Mouse (Mus musculus) gastrocnemius, postnatal 14 days (tissue): ENCODE data around the gene Slc35b2. TPM values are rescaled to one million over a fixed set of nuclear protein-coding genes. Genes with fewer than 3 reads are reported as not detected.

Source experiments
- DNase-seq: peaks from one replicate; pipeline ENCODE4 v3.0.0; 2021; ENCODE audit warnings: mixed read lengths
- intact Hi-C: fragments of 180-260 bp; cut with DNase I; formaldehyde crosslinking; loops from one replicate; pipeline ENCODE4 v1.15.1; 2025; ENCODE audit warnings: low total_unique reads
- long read RNA-seq, 2 experiments: library from polyadenylated mRNA; stranded (forward); transcript quantifications; one replicate each; pipeline ENCODE4 v2.0.0; 2021
- total RNA-seq, 2 experiments: library from RNA; stranded (reverse); gene quantifications; 2 replicates each; pipeline ENCODE4 v1.2.3; 2021

Gene Slc35b2
- total RNA-seq, result 10 to 100 TPM; 25.6 to 28.6 TPM
- long read RNA-seq, experiment 1, transcript Slc35b2-205 (4 exons, 1,906 nt), result major isoform, 82 of 90 reads
- long read RNA-seq, experiment 1, partial matches to known transcripts, result 4 of 90 reads
- long read RNA-seq, experiment 1, other reads (novel, unspliced or antisense), result 3 of 90 reads
- long read RNA-seq, experiment 2, transcript Slc35b2-205 (4 exons, 1,906 nt), result major isoform, 75 of 84 reads
- long read RNA-seq, experiment 2, partial matches to known transcripts, result 2 of 84 reads
- long read RNA-seq, experiment 2, other reads (novel, unspliced or antisense), result 6 of 84 reads

GRCm38 (mm10) chr17:45563655-45564530 is at the start of gene Slc35b2:
Gene Slc35b2 (plus strand): TSS chr17:45563874.
- intact Hi-C loops, result no loop called here
- peak; percentile 96 for DNase-seq

DNA sequence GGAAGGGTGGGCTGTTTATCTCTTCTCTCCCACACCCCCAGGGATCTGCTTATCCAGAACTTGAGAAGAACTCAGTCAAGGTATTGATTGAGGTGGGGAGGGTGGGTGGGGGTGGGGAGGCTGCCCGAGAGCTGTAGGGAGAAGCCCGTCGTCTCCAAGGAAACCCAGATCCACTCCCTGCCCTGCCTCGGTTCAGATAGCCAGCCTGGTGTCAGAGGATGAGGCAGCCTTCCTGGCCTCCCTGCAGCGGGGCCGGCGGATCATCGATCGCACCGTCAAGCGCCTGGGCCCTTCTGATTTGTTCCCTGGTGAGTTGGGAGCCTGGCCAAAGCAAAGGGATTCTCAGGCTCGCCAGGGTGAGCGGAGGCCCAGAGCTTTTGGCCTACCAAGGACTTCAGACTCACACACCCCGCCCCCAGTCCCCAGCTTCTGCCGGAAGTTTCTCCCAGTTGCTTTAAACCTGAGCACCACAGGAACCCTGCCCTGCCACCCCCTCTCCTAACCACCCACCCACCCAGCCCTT is 48.4 kb upstream of the Slc35b2 start:
- intact Hi-C loops, result no loop called here
- no peak for DNase-seq

- DNase-seq, result no peak
Measured at GRCm38 (mm10) chr17:45515806-45516205, 47.9 kb upstream of the Slc35b2 start.

DNA sequence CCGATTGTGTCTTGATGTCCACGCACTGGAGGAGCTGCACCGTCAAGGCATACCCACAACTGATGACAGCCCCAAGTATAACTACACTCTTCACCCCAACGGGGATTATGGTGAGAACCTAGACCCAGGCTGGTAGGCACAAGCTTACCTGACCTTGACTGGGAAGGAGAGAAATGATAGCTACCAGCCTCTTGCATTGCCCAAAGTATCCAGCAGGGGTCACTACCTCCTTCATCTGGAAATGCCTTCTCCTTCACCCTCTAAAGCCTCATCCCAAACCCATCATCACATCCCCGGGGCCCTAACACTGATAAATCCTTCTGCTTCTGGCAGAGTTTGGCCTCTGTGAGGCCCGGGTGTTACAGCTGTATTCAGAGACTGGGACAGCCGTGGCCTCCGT is 47.2 kb upstream of the Slc35b2 start:
- DNase-seq, result peak; percentile 66
- intact Hi-C loops, result no loop called here

More at GRCm38 (mm10) chr17:45515806-45516205, 47.9 kb upstream of the Slc35b2 start:
- intact Hi-C loops, result no loop called here

- DNase-seq, result no peak
- intact Hi-C loops, result no loop called here
Measured at GRCm38 (mm10) chr17:45517135-45517534, 46.5 kb upstream of the Slc35b2 start.

DNA sequence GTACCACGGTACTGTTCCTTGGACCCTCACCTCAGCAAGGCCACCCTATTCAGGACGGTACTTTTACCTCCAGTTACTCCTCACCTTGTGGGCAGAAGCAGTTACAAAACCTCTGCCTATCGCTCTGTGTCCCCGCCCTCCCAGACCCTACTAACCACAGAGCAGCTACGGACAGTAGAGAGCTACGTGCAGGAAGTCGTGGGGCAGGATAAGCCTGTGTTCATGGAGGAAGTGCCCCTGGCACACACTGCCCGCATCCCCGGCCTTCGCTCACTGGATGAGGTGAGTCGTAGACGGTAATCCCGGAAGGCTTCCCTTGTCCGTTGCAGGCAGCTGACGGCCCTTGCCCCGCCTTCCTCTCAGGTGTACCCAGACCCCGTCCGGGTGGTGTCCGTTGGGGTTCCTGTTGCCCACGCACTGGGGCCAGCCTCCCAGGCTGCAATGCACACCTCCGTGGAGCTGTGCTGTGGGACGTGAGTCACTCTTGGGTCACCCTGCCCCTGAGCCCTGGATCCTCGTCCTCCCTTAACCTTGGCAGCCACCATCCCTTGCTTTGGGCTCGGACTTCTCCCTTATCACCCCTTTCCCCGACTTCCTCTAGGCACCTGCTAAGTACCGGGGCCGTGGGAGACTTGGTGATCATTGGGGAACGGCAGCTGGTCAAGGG is 46.0 kb upstream of the Slc35b2 start:
- no peak for DNase-seq
- intact Hi-C loops, result loop anchor here (2.0 kb wide), 1 partner anchor 35 kb away; no protein-coding TSS in a partner anchor

DNA sequence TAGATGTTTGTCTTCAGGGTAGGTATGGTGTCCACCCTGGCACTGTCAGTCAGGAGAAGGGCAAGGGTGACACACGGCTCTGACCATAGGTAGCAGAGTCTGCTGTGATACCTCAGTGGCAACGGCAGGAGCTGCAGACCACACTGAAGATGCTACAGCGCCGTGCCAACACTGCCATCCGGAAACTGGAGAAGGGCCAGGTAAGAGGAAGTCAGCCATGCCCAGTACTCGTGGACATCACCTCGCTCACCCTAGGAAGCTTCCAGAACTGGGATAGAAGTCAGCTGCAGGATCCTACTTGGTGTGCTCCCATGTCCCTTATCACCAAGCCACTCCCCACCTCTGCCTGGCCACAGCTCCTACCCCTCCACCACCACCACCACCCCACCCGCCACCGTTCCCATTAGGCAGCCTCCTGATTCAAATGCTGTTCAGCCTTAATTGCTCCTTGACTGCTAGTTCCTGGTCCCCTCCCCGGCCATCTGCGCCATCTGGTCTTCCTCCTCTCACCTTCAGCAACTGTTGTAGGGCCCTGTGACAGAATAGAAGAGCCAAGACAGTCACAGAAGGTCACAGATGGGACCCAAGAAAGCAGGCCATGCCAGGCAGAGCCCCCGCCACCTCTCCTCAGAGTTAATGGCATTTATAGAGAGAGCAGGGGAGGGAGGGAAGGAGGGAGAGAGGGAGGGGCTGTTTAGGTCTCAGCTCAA is 44.8 kb upstream of the Slc35b2 start:
- intact Hi-C loops, result loop anchor here (2.0 kb wide), 1 partner anchor 34 kb away; no protein-coding TSS in a partner anchor

GRCm38 (mm10) chr17:45520136-45520535 is 43.5 kb upstream of the Slc35b2 start:
- intact Hi-C loops, result no loop called here
- no peak for DNase-seq

More for the DNA sequence above, 44.8 kb upstream of the Slc35b2 start:
- no peak for DNase-seq

DNA sequence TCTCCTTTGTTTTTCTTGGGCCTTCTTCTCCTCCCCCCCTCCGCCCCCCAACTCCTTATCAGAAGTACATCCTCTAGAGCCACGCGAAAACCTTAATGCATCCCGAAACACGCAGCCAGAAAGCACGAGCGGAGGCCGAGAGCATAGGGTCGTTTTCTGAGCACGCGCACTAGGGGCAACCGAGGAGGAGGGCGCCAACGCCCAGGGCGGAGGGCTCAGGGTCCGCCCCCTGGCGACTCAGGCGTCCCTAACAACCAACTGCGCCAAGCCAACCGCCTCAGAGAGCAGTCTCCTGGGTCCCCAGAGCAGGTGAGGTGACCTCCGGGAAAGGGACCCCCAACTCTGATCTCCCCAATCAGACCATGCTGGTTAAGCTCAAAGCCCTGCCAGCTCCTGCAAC is 40.4 kb upstream of the Slc35b2 start, which contains the start of gene Tcte1:
Tcte1 (plus strand) TSS at position 172 of the 400 bp plus-strand sequence.
- DNase-seq, result no peak
- intact Hi-C loops, result no loop called here

GRCm38 (mm10) chr17:45524961-45525360 is 38.7 kb upstream of the Slc35b2 start:
- DNase-seq, result no peak
- intact Hi-C loops, result no loop called here

DNA sequence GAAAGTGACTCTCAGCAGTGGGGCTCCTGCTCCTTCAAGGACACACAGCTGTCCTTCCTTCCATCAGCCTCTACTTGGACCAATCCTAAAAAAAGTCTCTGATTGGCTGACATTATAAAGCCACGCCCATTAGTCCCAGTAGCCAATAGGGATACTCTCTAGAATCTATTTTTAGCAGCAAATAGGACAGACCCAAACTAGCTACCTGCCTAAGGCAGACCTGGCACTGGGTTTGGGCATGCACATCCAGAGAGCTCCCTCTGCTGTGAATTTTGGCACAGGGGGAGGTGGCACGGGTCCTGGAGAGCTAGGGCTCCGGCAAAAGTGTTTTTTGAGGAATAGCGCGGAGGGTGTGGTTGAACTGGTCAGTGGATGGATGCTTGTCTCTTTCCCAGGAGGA is 37.1 kb upstream of the Slc35b2 start:
- no peak for DNase-seq
- intact Hi-C loops, result no loop called here

DNA sequence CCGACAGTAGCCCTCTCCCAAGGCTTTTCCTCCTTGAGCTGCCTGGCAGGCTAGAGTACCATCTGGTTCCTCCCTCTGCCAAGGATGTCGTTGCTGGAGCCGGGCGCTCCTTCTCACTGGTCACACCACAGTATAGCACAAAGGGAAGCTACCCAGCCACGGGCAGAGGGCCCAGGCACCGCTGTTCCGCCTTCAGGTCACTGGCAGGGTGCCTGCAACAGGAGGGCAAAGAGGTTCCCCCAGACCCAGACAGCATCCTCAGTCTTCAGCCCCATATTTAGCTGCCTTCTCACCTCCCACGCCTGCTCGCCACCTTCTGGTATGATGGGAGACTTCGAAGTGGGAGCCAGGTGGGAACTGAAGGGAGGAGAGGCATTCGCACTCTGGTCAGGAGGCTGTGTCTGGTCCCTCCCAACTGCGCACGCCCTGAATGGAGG is 33.3 kb upstream of the Slc35b2 start:
- DNase-seq, result no peak
- intact Hi-C loops, result no loop called here

DNA sequence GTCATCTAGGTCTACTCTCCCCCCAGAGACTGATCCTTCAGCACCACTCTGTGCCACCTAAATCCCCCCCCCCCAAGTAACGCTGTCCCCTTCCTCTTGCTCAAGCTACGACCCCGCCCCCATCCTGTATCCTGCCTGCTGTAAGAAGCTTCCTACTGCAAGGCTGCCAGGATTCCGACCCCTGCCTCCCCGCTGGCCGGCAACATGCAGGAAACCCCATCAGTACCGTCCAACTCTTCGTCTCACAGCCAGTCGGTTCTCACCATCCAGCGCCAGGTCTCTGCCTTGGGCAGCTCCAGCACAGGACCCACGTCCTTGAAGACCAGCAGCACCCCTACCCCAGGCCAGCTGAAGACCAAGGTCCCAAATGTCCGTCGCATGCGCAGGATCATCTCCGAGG is 30.8 kb upstream of the Slc35b2 start:
- DNase-seq, result no peak
- intact Hi-C loops, result no loop called here

- peak; percentile 16 for DNase-seq
- intact Hi-C loops, result no loop called here
Measured at GRCm38 (mm10) chr17:45536264-45536663, 27.4 kb upstream of the Slc35b2 start.

GRCm38 (mm10) chr17:45538394-45538793 is 25.3 kb upstream of the Slc35b2 start:
- intact Hi-C loops, result no loop called here
- DNase-seq, result no peak

DNA sequence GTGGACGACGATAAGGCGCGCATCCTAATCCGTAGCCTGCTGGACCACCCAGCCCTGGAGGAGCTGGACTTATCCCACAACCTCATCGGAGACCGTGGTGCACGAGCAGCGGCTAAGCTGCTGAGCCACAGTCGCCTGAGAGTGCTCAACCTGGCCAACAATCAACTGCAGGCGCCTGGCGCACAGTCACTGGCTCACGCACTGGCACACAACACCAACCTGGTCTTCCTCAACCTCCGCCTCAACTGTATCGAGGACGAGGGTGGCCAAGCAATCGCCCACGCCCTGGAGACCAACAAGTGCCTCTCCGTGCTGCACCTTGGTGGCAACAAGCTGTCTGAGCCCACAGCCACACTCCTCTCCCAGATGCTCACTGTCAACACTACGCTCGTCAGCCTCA is 24.0 kb upstream of the Slc35b2 start:
- DNase-seq, result no peak
- intact Hi-C loops, result no loop called here

DNA sequence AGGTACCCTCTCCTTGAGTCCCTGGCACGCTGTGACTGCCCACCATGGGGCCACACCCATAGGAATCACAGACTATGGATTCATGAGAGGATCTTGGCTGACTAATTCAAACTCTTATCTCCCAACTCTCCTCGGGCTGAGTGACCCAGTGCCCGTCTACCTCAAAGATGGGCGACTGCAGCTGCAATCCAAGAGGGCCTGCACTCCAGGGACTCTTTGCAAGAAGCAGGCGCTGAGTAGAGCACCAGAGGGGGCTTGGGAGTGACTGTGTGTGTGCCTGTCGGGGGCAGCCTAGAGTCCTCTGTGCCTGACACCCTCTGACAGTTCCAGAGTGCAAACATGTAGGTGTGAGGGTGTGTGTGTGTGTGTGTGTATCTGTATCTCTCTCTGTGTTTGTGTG is 21.5 kb upstream of the Slc35b2 start:
- intact Hi-C loops, result no loop called here
- DNase-seq, result no peak

DNA sequence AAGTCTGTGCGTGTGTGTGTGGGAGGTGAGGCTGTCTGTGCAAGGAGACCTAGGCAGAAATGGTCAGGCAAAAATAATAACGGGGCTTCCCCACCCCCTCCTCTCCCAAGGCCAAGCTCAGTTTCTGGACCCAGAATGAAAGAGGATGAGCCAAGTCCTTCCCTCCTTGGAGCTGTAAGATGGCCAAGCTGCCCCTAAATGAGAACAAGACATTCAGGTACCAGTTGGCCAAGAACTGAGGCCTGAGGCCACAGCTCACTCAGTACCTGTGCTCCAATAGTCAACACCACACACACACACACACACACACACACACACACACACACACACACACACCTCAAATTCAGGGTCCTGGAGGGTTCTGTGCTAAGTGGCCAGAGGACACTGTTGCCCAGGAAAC is 21.0 kb upstream of the Slc35b2 start:
- DNase-seq, result no peak
- intact Hi-C loops, result no loop called here

DNA sequence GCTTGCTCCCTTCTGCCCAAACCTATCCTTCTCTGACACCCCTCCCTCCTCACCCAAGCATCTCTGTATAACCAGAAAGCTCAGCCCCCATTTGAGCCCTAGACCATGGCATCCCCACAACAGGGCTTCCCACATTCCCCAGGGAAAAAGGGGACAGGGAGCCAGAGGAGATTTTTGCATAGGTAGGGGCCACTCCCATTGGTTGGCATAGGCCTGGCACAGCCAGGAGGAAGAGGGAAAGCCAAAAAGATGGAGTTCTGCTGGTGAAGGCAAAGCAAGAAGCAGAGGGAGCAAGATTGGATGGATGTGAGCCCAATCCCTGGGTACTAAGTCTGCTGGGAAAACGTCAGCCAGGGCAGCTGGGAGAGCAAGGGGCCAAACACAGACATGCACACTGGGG is 20.6 kb upstream of the Slc35b2 start:
- intact Hi-C loops, result no loop called here
- no peak for DNase-seq
